Mouse (Mus musculus) midbrain, embryonic 10.5 days (tissue): ENCODE results near the gene Plekhg3. TPM values are rescaled to one million over a fixed set of nuclear protein-coding genes. Genes with fewer than 3 reads are reported as not detected.

Experiments used
- DNase-seq: peaks from one replicate; pipeline ENCODE4 v3.0.0-alpha.2; 2017; ENCODE audit warnings: low spot score
- H3K27ac ChIP-seq: fragments of 300-500 bp; sonication (generic); replicated peaks from 2 replicates; pipeline ENCODE4 v1.5.1; 2016; ENCODE audit warnings: mild to moderate bottlenecking
- H3K27me3 ChIP-seq: fragments of 300-500 bp; sonication (generic); 2 replicates; pipeline ENCODE4 v1.6.1; 2016; ENCODE audit warnings: low read depth, mild to moderate bottlenecking; ENCODE audit not compliant: poor library complexity, severe bottlenecking
- H3K36me3 ChIP-seq: fragments of 300-500 bp; sonication (generic); 2 replicates; pipeline ENCODE4 v1.6.1; 2016; ENCODE audit warnings: mild to moderate bottlenecking, moderate library complexity
- H3K4me1 ChIP-seq: fragments of 300-500 bp; sonication (generic); 2 replicates; pipeline ENCODE4 v1.6.1; 2016
- H3K4me3 ChIP-seq: fragments of 300-500 bp; sonication (generic); 2 replicates; pipeline ENCODE4 v1.5.1; 2016; ENCODE audit warnings: mild to moderate bottlenecking, moderate library complexity
- H3K9me3 ChIP-seq: fragments of 300-500 bp; sonication (generic); replicated peaks from 2 replicates; pipeline ENCODE4 v1.6.1; 2016; ENCODE audit warnings: mild to moderate bottlenecking
- WGBS: fragments of 180-500 bp; shearing (Covaris S2); methylation state at CpG from one replicate; pipeline ENCODE4 v1.1.7; 2016; 5-methylcytosine and 5-hydroxymethylcytosine counted together
- polyA plus RNA-seq: library from polyadenylated mRNA; unstranded; fragments of >200 nt; fragmentation: Nextera tagmentation; extraction: Ambion mirVana; gene quantifications from 2 replicates; pipeline ENCODE4 v1.2.1, GENCODE M21; 2016

Gene Plekhg3
- polyA plus RNA-seq, 1 experiment from 2014 or later: 1.5 TPM

GRCm38 (mm10) chr12:76558206-76558605 is 27.5 kb downstream of the Plekhg3 start:
- DNase-seq: no peak
- Histone ChIP-seq H3K36me3 (no peaks in the 10 kb centered on the region), H3K4me1 (peaks cover 21% of the 10 kb centered on the region), H3K27ac (no peak overlapping the region), H3K4me3 (no peak overlapping the region), H3K9me3 (no peaks in the 10 kb centered on the region), H3K27me3 (no peaks in the 10 kb centered on the region)
- WGBS: 68% methylated on average over 5 of the region's 5 CpGs

GRCm38 (mm10) chr12:76562196-76562595 is 31.5 kb downstream of the Plekhg3 start:
- Histone ChIP-seq H3K27ac (no peak overlapping the region), H3K4me1 (peaks cover 11% of the 10 kb centered on the region), H3K27me3 (no peaks in the 10 kb centered on the region), H3K4me3 (no peak overlapping the region), H3K9me3 (no peaks in the 10 kb centered on the region), H3K36me3 (no peaks in the 10 kb centered on the region)
- no peak for DNase-seq
- 86% methylated on average over 4 of the region's 4 CpGs for WGBS

GRCm38 (mm10) chr12:76566284-76566683 is 35.6 kb downstream of the Plekhg3 start:
- no peak for DNase-seq
- Histone ChIP-seq H3K9me3 (no peaks in the 10 kb centered on the region), H3K36me3 (no peaks in the 10 kb centered on the region), H3K27ac (no peak overlapping the region), H3K27me3 (no peaks in the 10 kb centered on the region), H3K4me3 (no peak overlapping the region), H3K4me1 (peaks cover 14% of the 10 kb centered on the region)
- 92% methylated on average over 10 of the region's 10 CpGs for WGBS

GRCm38 (mm10) chr12:76570221-76570940 is 39.7 kb downstream of the Plekhg3 start:
- Histone ChIP-seq H3K9me3 (no peaks in the 10 kb centered on the region), H3K36me3 (no peaks in the 10 kb centered on the region), H3K4me3 (no peak overlapping the region), H3K27me3 (no peaks in the 10 kb centered on the region), H3K4me1 (peaks cover 26% of the 10 kb centered on the region), H3K27ac (no peak overlapping the region)
- no peak for DNase-seq
- WGBS: 77% methylated on average over 9 of the region's 9 CpGs

- H3K9me3 ChIP-seq: no peaks in the 10 kb centered on the region
- 81% methylated on average over 10 of the region's 10 CpGs for WGBS
- no peak overlapping the region for H3K4me3 ChIP-seq
- no peak for DNase-seq
- H3K36me3 ChIP-seq: no peaks in the 10 kb centered on the region
- peaks cover 26% of the 10 kb centered on the region for H3K4me1 ChIP-seq
- H3K27ac ChIP-seq: no peak overlapping the region; the same call in 1 of the 2 replicates
- no peaks in the 10 kb centered on the region for H3K27me3 ChIP-seq
These were observed 40.6 kb downstream of the Plekhg3 start for GRCm38 (mm10) chr12:76571266-76571665.

- no peak for DNase-seq
- peaks cover 26% of the 10 kb centered on the region for H3K4me1 ChIP-seq
- WGBS: 71% methylated on average over 27 of the region's 27 CpGs
- H3K36me3 ChIP-seq: peaks cover 7% of the 10 kb centered on the region; the same call in 1 of the 2 replicates
- peaks cover 7% of the 10 kb centered on the region; the same call in 1 of the 2 replicates for H3K9me3 ChIP-seq
- H3K27me3 ChIP-seq: no peaks in the 10 kb centered on the region
- H3K27ac ChIP-seq: no peak overlapping the region; the same call in 1 of the 2 replicates
- H3K4me3 ChIP-seq: no peak overlapping the region
These were observed 41.9 kb downstream of the Plekhg3 start for GRCm38 (mm10) chr12:76572261-76573251.

- no peak for DNase-seq
These were observed 42.7 kb downstream of the Plekhg3 start for GRCm38 (mm10) chr12:76573381-76573780.

GRCm38 (mm10) chr12:76574815-76575214 is 44.1 kb downstream of the Plekhg3 start:
- Histone ChIP-seq H3K4me3 (no peak overlapping the region), H3K36me3 (peaks cover 7% of the 10 kb centered on the region; the same call in 1 of the 2 replicates), H3K27ac (no peak overlapping the region), H3K27me3 (no peaks in the 10 kb centered on the region), H3K9me3 (peaks cover 7% of the 10 kb centered on the region; the same call in 1 of the 2 replicates), H3K4me1 (peaks cover 26% of the 10 kb centered on the region)
- no peak for DNase-seq
- WGBS: 93% methylated on average over 6 of the region's 6 CpGs

More at GRCm38 (mm10) chr12:76573381-76573780, 42.7 kb downstream of the Plekhg3 start:
- Histone ChIP-seq H3K4me1 (peaks cover 26% of the 10 kb centered on the region), H3K36me3 (peaks cover 7% of the 10 kb centered on the region; the same call in 1 of the 2 replicates), H3K9me3 (peaks cover 7% of the 10 kb centered on the region; the same call in 1 of the 2 replicates), H3K4me3 (no peak overlapping the region), H3K27ac (no peak overlapping the region), H3K27me3 (no peaks in the 10 kb centered on the region)
- 94% methylated on average over 6 of the region's 6 CpGs for WGBS

- no peaks in the 10 kb centered on the region for H3K27me3 ChIP-seq
- H3K4me3 ChIP-seq: no peak overlapping the region
- no peak for DNase-seq
- peaks cover 30% of the 10 kb centered on the region for H3K4me1 ChIP-seq
- peaks cover 7% of the 10 kb centered on the region; the same call in 1 of the 2 replicates for H3K36me3 ChIP-seq
- H3K9me3 ChIP-seq: peaks cover 7% of the 10 kb centered on the region; the same call in 1 of the 2 replicates
- 91% methylated on average over 9 of the region's 9 CpGs for WGBS
- H3K27ac ChIP-seq: no peak overlapping the region; the same call in 1 of the 2 replicates
These were observed 45.4 kb downstream of the Plekhg3 start for GRCm38 (mm10) chr12:76576061-76576460.

- H3K27ac ChIP-seq: no peak overlapping the region
- H3K4me3 ChIP-seq: no peak overlapping the region
- no peaks in the 10 kb centered on the region for H3K27me3 ChIP-seq
- peaks cover 7% of the 10 kb centered on the region; the same call in 1 of the 2 replicates for H3K9me3 ChIP-seq
- 93% methylated on average over 8 of the region's 8 CpGs for WGBS
- H3K36me3 ChIP-seq: peaks cover 7% of the 10 kb centered on the region; the same call in 1 of the 2 replicates
- H3K4me1 ChIP-seq: peaks cover 23% of the 10 kb centered on the region
- no peak for DNase-seq
These were observed 46.1 kb downstream of the Plekhg3 start for GRCm38 (mm10) chr12:76576806-76577205.

GRCm38 (mm10) chr12:76577858-76578257 is 47.2 kb downstream of the Plekhg3 start:
- Histone ChIP-seq H3K9me3 (peaks cover 7% of the 10 kb centered on the region; the same call in 1 of the 2 replicates), H3K4me3 (no peak overlapping the region), H3K27ac (no peak overlapping the region), H3K4me1 (peaks cover 17% of the 10 kb centered on the region), H3K27me3 (no peaks in the 10 kb centered on the region), H3K36me3 (peaks cover 7% of the 10 kb centered on the region; the same call in 1 of the 2 replicates)
- no peak for DNase-seq
- 95% methylated on average over 16 of the region's 16 CpGs for WGBS

GRCm38 (mm10) chr12:76578465-76578864 is 47.8 kb downstream of the Plekhg3 start:
- Histone ChIP-seq H3K4me3 (no peak overlapping the region), H3K27ac (no peak overlapping the region), H3K9me3 (peaks cover 7% of the 10 kb centered on the region; the same call in 1 of the 2 replicates), H3K36me3 (peaks cover 7% of the 10 kb centered on the region; the same call in 1 of the 2 replicates), H3K4me1 (peaks cover 17% of the 10 kb centered on the region), H3K27me3 (no peaks in the 10 kb centered on the region)
- WGBS: 91% methylated on average over 2 of the region's 2 CpGs
- no peak for DNase-seq
